Mouse (Mus musculus): Measurements from ENCODE around the gene Mast4.

GRCm38 (mm10) chr13:102935788-102936187 lies 398.5 kb downstream of the Mast4 start:
- TF ChIP-seq CTCF (IDR thresholded peaks at IDR 0.05; ENCODE audit: borderline replicate concordance, control insufficient read depth, extremely low read depth, insufficient read depth, low read length, poor library complexity) (no peak), POLR2A (IDR thresholded peaks at IDR 0.05; ENCODE audit: control insufficient read depth, extremely low read depth, insufficient read depth, low read length, poor library complexity) (no peak)

Data from thymus, adult 2 months (tissue).